Mouse (Mus musculus): ENCODE data around the gene Akap8.

Akap8 gene

GRCm38 (mm10) chr17:32320597-32321389 lies at the start of gene Akap8:
Gene Akap8, minus strand, starts transcription at chr17:32321238.
- peak; percentile 87 for DNase-seq (ENCODE audit: extremely low spot score, low read depth, low spot score)

- DNase-seq (ENCODE audit: extremely low spot score, low read depth, low spot score): no peak
These were observed 48.0 kb upstream of the Akap8 start for GRCm38 (mm10) chr17:32368991-32369578.

- no peak for DNase-seq (ENCODE audit: extremely low spot score, low read depth, low spot score)
These were observed 46.7 kb upstream of the Akap8 start for GRCm38 (mm10) chr17:32367706-32368105.

GRCm38 (mm10) chr17:32365296-32365695 lies 44.3 kb upstream of the Akap8 start:
- DNase-seq (ENCODE audit: extremely low spot score, low read depth, low spot score): no peak

GRCm38 (mm10) chr17:32364850-32365249 lies 43.8 kb upstream of the Akap8 start:
- DNase-seq (ENCODE audit: extremely low spot score, low read depth, low spot score): no peak

- peak; percentile 82 for DNase-seq (ENCODE audit: extremely low spot score, low read depth, low spot score)
These were observed 43.3 kb upstream of the Akap8 start for GRCm38 (mm10) chr17:32364331-32364730.

- no peak for DNase-seq (ENCODE audit: extremely low spot score, low read depth, low spot score)
These were observed 42.8 kb upstream of the Akap8 start for GRCm38 (mm10) chr17:32363821-32364301.

- DNase-seq (ENCODE audit: extremely low spot score, low read depth, low spot score): no peak
These were observed 41.6 kb upstream of the Akap8 start for GRCm38 (mm10) chr17:32362686-32363085.

- no peak for DNase-seq (ENCODE audit: extremely low spot score, low read depth, low spot score)
These were observed 38.9 kb upstream of the Akap8 start for GRCm38 (mm10) chr17:32359928-32360327.

GRCm38 (mm10) chr17:32358943-32359340 lies 37.9 kb upstream of the Akap8 start:
- DNase-seq (ENCODE audit: extremely low spot score, low read depth, low spot score): no peak

- DNase-seq (ENCODE audit: extremely low spot score, low read depth, low spot score): no peak
These were observed 37.3 kb upstream of the Akap8 start for GRCm38 (mm10) chr17:32358192-32358942.

GRCm38 (mm10) chr17:32356766-32357760 lies 36.0 kb upstream of the Akap8 start:
- no peak for DNase-seq (ENCODE audit: extremely low spot score, low read depth, low spot score)

GRCm38 (mm10) chr17:32356281-32356680 lies 35.2 kb upstream of the Akap8 start:
- DNase-seq (ENCODE audit: extremely low spot score, low read depth, low spot score): no peak

GRCm38 (mm10) chr17:32355031-32355430 lies 34.0 kb upstream of the Akap8 start:
- DNase-seq (ENCODE audit: extremely low spot score, low read depth, low spot score): no peak

GRCm38 (mm10) chr17:32354211-32354610 lies 33.2 kb upstream of the Akap8 start:
- DNase-seq (ENCODE audit: extremely low spot score, low read depth, low spot score): no peak

GRCm38 (mm10) chr17:32353696-32354095 lies 32.7 kb upstream of the Akap8 start:
- no peak for DNase-seq (ENCODE audit: extremely low spot score, low read depth, low spot score)

GRCm38 (mm10) chr17:32351726-32352125 lies 30.7 kb upstream of the Akap8 start:
- DNase-seq (ENCODE audit: extremely low spot score, low read depth, low spot score): no peak

- no peak for DNase-seq (ENCODE audit: extremely low spot score, low read depth, low spot score)
These were observed 30.2 kb upstream of the Akap8 start for GRCm38 (mm10) chr17:32351269-32351668.

- peak; percentile 96 for DNase-seq (ENCODE audit: extremely low spot score, low read depth, low spot score)
These were observed 29.4 kb upstream of the Akap8 start, which contains the start of gene Akap8l for GRCm38 (mm10) chr17:32350382-32350983. Gene Akap8l, minus strand, starts transcription at chr17:32350607.

- no peak for DNase-seq (ENCODE audit: extremely low spot score, low read depth, low spot score)
These were observed 28.9 kb upstream of the Akap8 start for GRCm38 (mm10) chr17:32349851-32350381.
